Mouse (Mus musculus) midbrain, embryonic 12.5 days (tissue): Measurements from ENCODE around the gene Eif5a2. TPM values are rescaled to one million over a fixed set of nuclear protein-coding genes. Genes with fewer than 3 reads are reported as not detected.
A peak's percentile ranks its signal among the peaks of the same experiment; 100 is the strongest.

Experiments used
- ATAC-seq: fragments of 200-750 bp; cut with Nextera tagmentation; 2 replicates; pipeline ENCODE4 v1.8.0; 2017; ENCODE audit warnings: low read depth, moderate TSS enrichment, moderate library complexity; ENCODE audit not compliant: low FRiP score
- H3K27ac ChIP-seq: fragments of 300-500 bp; sonication (generic); replicated peaks from 2 replicates; pipeline ENCODE4 v1.5.1; 2016; ENCODE audit warnings: mild to moderate bottlenecking
- H3K27me3 ChIP-seq: fragments of 300-500 bp; sonication (generic); 2 replicates; pipeline ENCODE4 v1.6.1; 2016; ENCODE audit warnings: mild to moderate bottlenecking
- H3K36me3 ChIP-seq: fragments of 300-500 bp; sonication (generic); 2 replicates; pipeline ENCODE4 v1.6.1; 2016
- H3K4me1 ChIP-seq: fragments of 300-500 bp; sonication (generic); 2 replicates; pipeline ENCODE4 v1.6.1; 2016
- H3K4me2 ChIP-seq: fragments of 300-500 bp; sonication (generic); replicated peaks from 2 replicates; pipeline ENCODE4 v1.6.1; 2016; ENCODE audit warnings: mild to moderate bottlenecking, moderate library complexity
- H3K4me3 ChIP-seq: fragments of 300-500 bp; sonication (generic); 2 replicates; pipeline ENCODE4 v1.5.1; 2016; ENCODE audit warnings: mild to moderate bottlenecking
- H3K9ac ChIP-seq: fragments of 300-500 bp; sonication (generic); replicated peaks from 2 replicates; pipeline ENCODE4 v1.6.1; 2016; ENCODE audit warnings: mild to moderate bottlenecking, moderate library complexity
- H3K9me3 ChIP-seq: fragments of 300-500 bp; sonication (generic); 2 replicates; pipeline ENCODE4 v1.6.1; 2016; ENCODE audit warnings: mild to moderate bottlenecking
- WGBS: fragments of 180-500 bp; shearing (Covaris S2); methylation state at CpG from one replicate; pipeline ENCODE4 v1.1.7; 2016; 5-methylcytosine and 5-hydroxymethylcytosine counted together
- polyA plus RNA-seq: library from polyadenylated mRNA; unstranded; fragments of >200 nt; fragmentation: Nextera tagmentation; extraction: Ambion mirVana; gene quantifications from 2 replicates; pipeline ENCODE4 v1.2.1, GENCODE M21; 2016

Gene Eif5a2
- polyA plus RNA-seq, 1 experiment from 2014 or later: 14.5 TPM

GRCm38 (mm10) chr3:28775361-28775760, 5.7 kb upstream of the Eif5a2 start:
- H3K9me3 ChIP-seq: no peaks in the 10 kb centered on the region
- H3K27ac ChIP-seq: no peak overlapping the region
- no peaks in the 10 kb centered on the region for H3K36me3 ChIP-seq
- H3K4me1 ChIP-seq: no peaks in the 10 kb centered on the region
- no peak overlapping the region for H3K9ac ChIP-seq
- no peak for ATAC-seq
- H3K27me3 ChIP-seq: peaks cover 8% of the 10 kb centered on the region
- H3K4me2 ChIP-seq: no peak overlapping the region
- no peak overlapping the region for H3K4me3 ChIP-seq
- WGBS: 91% methylated on average over 7 of the region's 7 CpGs

DNA sequence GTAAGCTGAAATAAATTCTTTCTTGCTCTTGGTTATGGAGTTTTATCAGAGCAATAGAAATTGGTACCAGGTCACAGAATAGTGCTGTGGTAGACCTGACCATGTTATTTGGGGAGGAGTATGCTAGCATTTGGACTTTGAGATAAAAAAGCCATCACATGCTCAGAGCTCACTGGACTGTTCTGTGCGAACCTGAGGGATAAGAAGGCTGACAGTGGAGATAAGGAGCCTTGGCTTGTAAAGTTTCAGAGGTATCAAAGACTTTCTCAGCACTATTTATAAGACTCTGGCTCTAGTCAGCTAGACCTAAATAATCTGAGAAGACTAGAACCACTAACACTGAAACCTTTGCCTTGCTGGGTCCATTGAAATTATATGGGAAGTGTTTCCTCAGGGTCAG, 5.1 kb upstream of the Eif5a2 start:
- 96% methylated on average over 1 of the region's 1 CpGs for WGBS
- ATAC-seq: no peak
- no peak overlapping the region for H3K4me2 ChIP-seq
- no peaks in the 10 kb centered on the region for H3K36me3 ChIP-seq
- H3K27me3 ChIP-seq: peaks cover 14% of the 10 kb centered on the region
- no peak overlapping the region for H3K9ac ChIP-seq
- H3K4me1 ChIP-seq: no peaks in the 10 kb centered on the region
- H3K4me3 ChIP-seq: no peak overlapping the region
- H3K27ac ChIP-seq: no peak overlapping the region
- H3K9me3 ChIP-seq: no peaks in the 10 kb centered on the region

DNA sequence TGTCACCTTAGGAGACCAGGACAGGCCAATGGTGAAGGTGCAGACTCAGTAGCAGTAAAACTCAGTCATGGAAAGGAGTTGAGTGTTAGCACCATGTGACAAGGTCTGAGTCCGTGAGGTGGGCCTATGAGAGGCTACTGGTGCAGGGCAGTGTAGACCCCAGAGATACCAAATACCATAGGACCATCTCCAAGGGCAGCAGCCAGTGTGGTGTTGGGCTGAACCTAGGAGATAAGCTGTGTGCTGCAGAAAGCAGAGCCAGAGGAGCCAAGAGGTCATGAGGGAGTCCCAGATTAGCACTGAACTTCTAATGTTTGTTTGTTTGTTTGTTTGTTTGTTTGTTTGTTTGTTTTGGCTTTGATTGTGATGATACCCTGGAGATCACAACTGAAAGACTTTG, 4.6 kb upstream of the Eif5a2 start:
- no peaks in the 10 kb centered on the region for H3K4me1 ChIP-seq
- ATAC-seq: no peak
- no peak overlapping the region for H3K4me2 ChIP-seq
- peaks cover 15% of the 10 kb centered on the region for H3K27me3 ChIP-seq
- H3K4me3 ChIP-seq: no peak overlapping the region
- no peaks in the 10 kb centered on the region for H3K9me3 ChIP-seq
- H3K27ac ChIP-seq: no peak overlapping the region
- no peaks in the 10 kb centered on the region for H3K36me3 ChIP-seq
- WGBS: 86% methylated on average over 1 of the region's 1 CpGs
- no peak overlapping the region for H3K9ac ChIP-seq

- Histone ChIP-seq H3K36me3 (no peaks in the 10 kb centered on the region), H3K4me3 (peak overlapping the region; percentile 79), H3K4me2 (peak overlapping the region; percentile 99), H3K27ac (no peak overlapping the region), H3K4me1 (peaks cover 2% of the 10 kb centered on the region; the same call in 1 of the 2 replicates), H3K9ac (no peak overlapping the region), H3K9me3 (no peaks in the 10 kb centered on the region), H3K27me3 (peaks cover 24% of the 10 kb centered on the region)
- ATAC-seq: no peak
- 72% methylated on average over 9 of the region's 9 CpGs for WGBS
Measured at GRCm38 (mm10) chr3:28780511-28780910, 565 bp upstream of the Eif5a2 start.

- Histone ChIP-seq H3K27ac (no peak overlapping the region), H3K9ac (peak overlapping the region; percentile 79), H3K4me3 (peak overlapping the region; percentile 79), H3K9me3 (no peaks in the 10 kb centered on the region), H3K4me2 (peak overlapping the region; percentile 99), H3K4me1 (peaks cover 2% of the 10 kb centered on the region; the same call in 1 of the 2 replicates), H3K27me3 (peaks cover 24% of the 10 kb centered on the region), H3K36me3 (no peaks in the 10 kb centered on the region)
- WGBS: under 1% methylated on average over 37 of the region's 41 CpGs
- ATAC-seq: no peak
Measured at GRCm38 (mm10) chr3:28781422-28781821, 346 bp downstream of the Eif5a2 start.

DNA sequence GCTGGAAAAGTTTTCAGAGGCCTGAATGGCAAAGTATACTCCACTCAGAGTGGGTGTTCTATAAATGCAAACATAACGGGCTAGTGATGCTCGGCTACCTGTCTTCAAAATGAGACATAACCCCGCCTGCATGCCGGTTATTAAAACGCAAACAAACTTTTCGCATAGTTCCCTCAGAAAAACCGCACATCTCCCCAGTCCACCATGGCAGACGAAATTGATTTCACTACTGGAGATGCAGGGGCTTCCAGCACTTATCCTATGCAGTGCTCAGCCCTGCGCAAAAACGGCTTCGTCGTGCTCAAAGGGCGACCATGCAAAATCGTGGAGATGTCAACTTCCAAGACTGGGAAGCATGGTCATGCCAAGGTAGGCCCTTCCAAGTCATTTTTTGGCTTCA, 772 bp downstream of the Eif5a2 start:
- H3K4me2 ChIP-seq: peak overlapping the region; percentile 99
- H3K9me3 ChIP-seq: no peaks in the 10 kb centered on the region
- peak overlapping the region; percentile 79 for H3K4me3 ChIP-seq
- H3K27me3 ChIP-seq: peaks cover 24% of the 10 kb centered on the region
- peaks cover 2% of the 10 kb centered on the region; the same call in 1 of the 2 replicates for H3K4me1 ChIP-seq
- ATAC-seq: no peak
- H3K36me3 ChIP-seq: no peaks in the 10 kb centered on the region
- peak overlapping the region; percentile 79 for H3K9ac ChIP-seq
- no peak overlapping the region for H3K27ac ChIP-seq
- WGBS: 26% methylated on average over 14 of the region's 14 CpGs

DNA sequence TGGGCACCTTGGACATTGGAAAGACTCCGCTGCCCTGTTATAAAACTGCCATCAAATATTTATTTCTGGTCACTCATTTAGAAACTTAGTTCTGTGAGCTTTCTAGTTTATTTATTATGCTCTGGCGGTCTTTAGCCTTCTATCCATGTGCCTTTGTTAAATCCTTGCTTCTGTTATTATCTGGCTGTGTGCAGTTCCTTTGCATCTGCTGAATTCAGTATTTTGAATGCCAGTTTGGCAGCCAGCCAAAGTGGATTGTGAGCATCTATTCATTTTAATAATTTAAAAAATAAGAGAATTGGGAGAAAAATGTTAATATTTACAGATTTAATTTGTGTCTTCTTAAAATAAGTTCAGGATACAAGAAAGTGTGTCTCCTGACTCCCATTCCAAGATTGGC, 3.1 kb downstream of the Eif5a2 start:
- H3K27ac ChIP-seq: no peak overlapping the region
- H3K4me2 ChIP-seq: no peak overlapping the region
- H3K4me3 ChIP-seq: no peak overlapping the region
- H3K36me3 ChIP-seq: no peaks in the 10 kb centered on the region
- WGBS: 89% methylated on average over 2 of the region's 2 CpGs
- H3K9ac ChIP-seq: no peak overlapping the region
- peaks cover 23% of the 10 kb centered on the region for H3K27me3 ChIP-seq
- no peaks in the 10 kb centered on the region for H3K9me3 ChIP-seq
- ATAC-seq: no peak
- H3K4me1 ChIP-seq: peaks cover 2% of the 10 kb centered on the region; the same call in 1 of the 2 replicates

DNA sequence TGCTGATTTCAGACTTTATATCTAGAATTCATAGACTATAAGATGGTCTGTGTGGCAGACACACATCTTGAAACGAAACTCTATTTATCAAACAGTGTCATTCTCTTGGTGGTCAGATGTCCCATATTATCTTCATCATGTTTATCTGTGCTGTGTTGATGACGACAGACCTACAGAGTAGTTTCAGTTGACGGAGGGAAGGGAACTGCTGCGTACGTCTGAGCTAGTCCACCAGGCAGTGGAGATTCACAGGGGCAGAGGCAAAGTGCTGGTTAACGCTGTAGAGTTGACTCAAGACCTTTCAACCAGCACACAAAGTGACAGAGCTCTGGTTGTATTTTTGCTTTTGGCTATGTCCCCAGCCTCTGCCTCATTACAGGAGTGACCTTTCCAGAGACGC, 13.8 kb downstream of the Eif5a2 start:
- no peaks in the 10 kb centered on the region for H3K27me3 ChIP-seq
- H3K36me3 ChIP-seq: no peaks in the 10 kb centered on the region
- no peak overlapping the region for H3K27ac ChIP-seq
- 90% methylated on average over 7 of the region's 7 CpGs for WGBS
- H3K9me3 ChIP-seq: no peaks in the 10 kb centered on the region
- no peak for ATAC-seq
- no peak overlapping the region for H3K4me2 ChIP-seq
- H3K9ac ChIP-seq: no peak overlapping the region
- H3K4me1 ChIP-seq: no peaks in the 10 kb centered on the region
- no peak overlapping the region for H3K4me3 ChIP-seq

DNA sequence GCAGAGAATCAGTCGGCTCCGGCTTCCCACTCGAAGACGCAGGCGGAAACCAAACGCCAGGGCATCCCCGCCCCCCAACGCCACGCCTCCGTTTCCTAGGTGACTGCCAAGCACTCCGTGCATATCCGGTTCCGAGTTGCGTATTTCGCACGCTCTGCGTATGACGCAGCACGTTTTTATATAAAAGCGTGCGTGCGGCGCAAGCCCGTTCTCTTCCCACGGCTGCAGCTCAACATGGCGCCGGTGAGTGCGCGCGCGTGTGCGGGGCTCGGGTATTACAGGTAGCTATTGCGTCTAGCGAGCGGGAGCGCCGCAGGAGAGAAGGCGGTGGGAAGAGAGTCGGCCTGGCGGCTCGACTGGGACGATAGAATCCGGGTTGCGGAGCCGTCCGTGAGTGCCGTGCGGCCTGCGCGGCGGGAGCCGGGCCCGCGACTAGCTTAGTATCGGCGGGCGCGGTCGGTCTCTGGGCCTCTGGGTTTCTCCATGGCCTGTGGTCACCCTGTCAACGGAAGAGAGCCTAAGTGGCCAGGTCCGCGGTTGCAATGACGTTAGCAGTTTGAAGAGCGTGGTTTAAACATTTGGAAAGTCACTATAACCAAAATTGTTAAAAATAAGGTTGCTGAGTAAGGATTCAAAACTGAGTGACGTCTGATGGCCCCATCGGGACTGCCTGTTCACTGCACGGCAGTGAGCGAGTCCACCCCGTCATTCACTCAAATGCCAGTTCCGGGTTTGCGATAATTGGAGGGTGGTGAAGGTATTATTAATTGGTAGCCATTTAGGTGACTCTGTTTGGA, 24.4 kb downstream of the Eif5a2 start, which contains the start of gene Rpl22l1:
TSS of gene Rpl22l1 (plus strand) at position 136 of the 797 bp plus-strand sequence.
- Histone ChIP-seq H3K27me3 (no peaks in the 10 kb centered on the region), H3K4me2 (peak within 1 kb of the TSS; percentile 68), H3K36me3 (peaks cover 22% of the 10 kb centered on the region), H3K9ac (peak within 1 kb of the TSS; percentile 83), H3K27ac (peak within 1 kb of the TSS; percentile 79), H3K4me1 (peaks cover 13% of the 10 kb centered on the region), H3K9me3 (no peaks in the 10 kb centered on the region), H3K4me3 (peak within 1 kb of the TSS; percentile 79)
- under 1% methylated on average over 72 of the region's 72 CpGs for WGBS
- ATAC-seq: peak; percentile 99

GRCm38 (mm10) chr3:28808039-28808643, 27.1 kb downstream of the Eif5a2 start:
- WGBS: 92% methylated on average over 4 of the region's 4 CpGs
- H3K4me1 ChIP-seq: peaks cover 13% of the 10 kb centered on the region

DNA sequence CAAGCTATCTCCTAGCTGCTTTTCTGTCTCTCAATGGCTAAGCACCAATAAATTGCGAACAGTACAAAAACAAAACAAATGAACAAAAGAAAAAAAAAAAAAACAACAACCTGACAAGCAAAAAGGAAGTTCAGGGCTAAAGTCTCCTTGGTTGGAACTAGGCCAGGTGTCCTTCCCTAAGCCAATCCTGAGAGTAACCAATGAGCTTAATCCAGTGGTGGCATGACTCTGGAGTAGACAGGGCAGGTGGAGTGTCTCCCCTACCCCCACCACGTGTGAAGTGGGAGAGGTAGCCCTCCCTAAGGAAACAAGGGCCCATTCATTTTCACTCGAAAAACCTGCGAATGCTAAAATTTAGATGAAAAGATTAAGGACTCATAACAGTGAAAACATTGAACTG, 30.4 kb downstream of the Eif5a2 start:
- no peak for ATAC-seq
- Histone ChIP-seq H3K27ac (no peak overlapping the region), H3K27me3 (no peaks in the 10 kb centered on the region), H3K4me2 (no peak overlapping the region), H3K4me3 (no peak overlapping the region), H3K36me3 (peaks cover 22% of the 10 kb centered on the region), H3K9ac (no peak overlapping the region), H3K9me3 (no peaks in the 10 kb centered on the region), H3K4me1 (peaks cover 5% of the 10 kb centered on the region)
- WGBS: 79% methylated on average over 4 of the region's 4 CpGs

More at GRCm38 (mm10) chr3:28808039-28808643, 27.1 kb downstream of the Eif5a2 start:
- no peaks in the 10 kb centered on the region for H3K27me3 ChIP-seq
- H3K9me3 ChIP-seq: no peaks in the 10 kb centered on the region
- no peak overlapping the region for H3K27ac ChIP-seq
- ATAC-seq: no peak
- peaks cover 22% of the 10 kb centered on the region for H3K36me3 ChIP-seq
- no peak overlapping the region for H3K4me2 ChIP-seq
- H3K9ac ChIP-seq: no peak overlapping the region
- no peak overlapping the region for H3K4me3 ChIP-seq

DNA sequence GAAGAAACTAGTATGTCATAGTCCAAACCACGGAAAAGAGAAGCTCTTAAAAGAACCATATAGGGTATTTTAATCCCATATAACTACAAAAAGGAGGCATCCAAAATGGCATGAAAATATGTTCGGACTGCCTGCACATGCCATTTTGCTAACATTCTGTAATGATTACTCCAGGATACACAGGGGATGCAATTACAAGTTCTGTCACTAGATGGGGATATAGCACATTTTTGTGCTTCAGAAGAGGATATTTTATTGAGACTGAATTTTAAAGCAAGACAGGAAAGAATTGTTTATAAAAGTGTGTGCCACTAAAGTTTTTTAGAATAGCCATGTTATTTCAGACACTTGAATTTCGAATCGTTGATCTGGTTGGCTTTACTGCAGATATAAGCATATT, 33.3 kb downstream of the Eif5a2 start:
- H3K9ac ChIP-seq: no peak overlapping the region
- H3K4me2 ChIP-seq: no peak overlapping the region
- H3K27me3 ChIP-seq: no peaks in the 10 kb centered on the region
- H3K4me1 ChIP-seq: no peaks in the 10 kb centered on the region
- H3K27ac ChIP-seq: no peak overlapping the region
- 0 out of 2 replicates have a peak, but pooled peaks cover 5% of the 10 kb centered on the region for H3K36me3 ChIP-seq
- no peak overlapping the region for H3K4me3 ChIP-seq
- no peak for ATAC-seq
- no peaks in the 10 kb centered on the region for H3K9me3 ChIP-seq
- 15% methylated on average over 4 of the region's 4 CpGs for WGBS
